Mouse (Mus musculus): Measurements from ENCODE around the gene Endou.

Endou gene

GRCm38 (mm10) chr15:97731111-97731510, at the start of gene Endou:
TSS of gene Endou (minus strand) at chr15:97731339.
- DNase-seq (ENCODE audit: low read depth in 1 of 2, low spot score in 2 of 2): no peak

- DNase-seq (ENCODE audit: low read depth in 1 of 2, low spot score in 2 of 2): no peak
These were observed 49.5 kb upstream of the Endou start for GRCm38 (mm10) chr15:97780611-97781031.

- DNase-seq (ENCODE audit: low read depth in 1 of 2, low spot score in 2 of 2): no peak
These were observed 48.4 kb upstream of the Endou start for GRCm38 (mm10) chr15:97779576-97779975.

DNA sequence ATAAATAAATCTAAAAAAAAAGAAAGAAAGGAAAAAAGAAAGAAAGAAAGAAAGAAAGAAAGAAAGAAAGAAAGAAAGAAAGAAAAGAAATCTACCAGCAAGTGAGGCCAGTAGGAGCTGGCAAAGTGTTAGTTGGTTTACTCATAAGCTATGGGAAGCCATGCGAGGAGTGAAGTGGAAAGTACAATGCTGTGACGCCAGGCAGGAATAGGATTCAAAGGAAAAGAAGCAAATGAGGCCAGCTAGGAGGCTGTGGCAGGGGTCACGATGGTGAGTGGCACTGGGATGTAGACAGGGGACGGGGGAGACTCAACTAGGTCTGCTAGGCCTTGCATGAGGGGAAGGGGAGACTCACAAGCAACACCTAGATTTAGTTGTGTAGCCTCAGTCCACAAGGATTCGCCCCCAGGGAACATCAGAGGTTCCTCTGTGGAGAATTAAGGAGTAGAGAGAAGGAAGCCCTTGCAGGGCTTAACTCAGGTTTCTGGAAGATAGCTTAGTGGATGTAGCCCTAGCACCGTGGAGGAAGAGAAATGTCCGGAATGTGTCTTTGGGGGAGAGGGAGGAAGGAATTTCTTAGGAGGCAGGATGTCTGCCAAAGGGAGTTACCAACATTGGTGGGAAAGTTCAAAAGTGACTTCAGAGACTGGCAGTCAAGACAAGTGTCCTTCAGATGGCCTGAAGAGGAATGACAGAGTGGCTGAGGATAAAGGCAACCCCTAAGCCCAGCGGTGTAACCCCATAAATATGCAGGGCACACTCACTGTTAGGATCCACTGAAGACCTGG, 47.4 kb upstream of the Endou start, which contains the start of gene Slc48a1:
Gene Slc48a1, plus strand, starts transcription at position 210 of the 788 bp plus-strand sequence.
- DNase-seq (ENCODE audit: low read depth in 1 of 2, low spot score in 2 of 2): no peak

DNA sequence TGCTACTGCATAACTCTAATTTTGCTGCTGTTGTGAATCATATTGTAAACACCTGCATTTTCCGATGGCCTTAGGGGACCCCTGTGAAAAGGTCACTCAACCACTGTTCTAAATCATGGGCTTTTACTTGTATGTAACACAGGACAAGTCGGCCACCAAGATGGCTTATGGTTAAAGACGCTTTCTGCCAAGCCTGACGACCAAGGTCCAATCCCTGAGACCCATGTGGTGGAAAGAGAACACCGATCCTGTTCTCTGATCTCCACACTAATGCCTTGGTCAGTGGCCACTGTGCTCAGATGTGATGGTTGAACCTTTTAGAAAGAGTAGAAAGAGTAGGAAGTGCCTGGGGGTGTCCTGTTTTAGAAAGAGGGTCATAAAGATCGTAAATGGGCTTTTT, 45.8 kb upstream of the Endou start:
- DNase-seq (ENCODE audit: low read depth in 1 of 2, low spot score in 2 of 2): no peak

GRCm38 (mm10) chr15:97776514-97776913, 45.4 kb upstream of the Endou start:
- no peak for DNase-seq (ENCODE audit: low read depth in 1 of 2, low spot score in 2 of 2)

DNA sequence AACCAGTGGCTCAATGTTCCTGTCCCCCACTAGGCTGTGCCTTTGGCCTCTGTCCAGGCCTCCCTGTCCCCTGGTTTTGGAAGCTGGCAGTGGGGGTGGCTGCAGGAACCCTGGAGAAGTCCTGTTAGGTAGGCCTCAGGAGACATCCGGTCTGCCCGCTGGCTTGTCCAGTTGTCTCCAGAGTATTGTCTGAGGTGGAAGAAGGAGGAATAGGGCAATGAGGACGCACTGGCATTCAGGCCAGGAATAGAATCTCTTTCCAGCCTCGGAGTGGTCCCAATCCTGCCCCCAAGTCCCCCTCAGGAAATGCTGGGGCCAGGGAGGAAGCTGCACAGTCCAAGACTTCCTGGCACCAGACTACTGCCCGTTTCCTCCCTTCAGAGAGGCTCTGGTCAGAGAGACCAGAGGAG, 42.8 kb upstream of the Endou start:
- DNase-seq (ENCODE audit: low read depth in 1 of 2, low spot score in 2 of 2): no peak

DNA sequence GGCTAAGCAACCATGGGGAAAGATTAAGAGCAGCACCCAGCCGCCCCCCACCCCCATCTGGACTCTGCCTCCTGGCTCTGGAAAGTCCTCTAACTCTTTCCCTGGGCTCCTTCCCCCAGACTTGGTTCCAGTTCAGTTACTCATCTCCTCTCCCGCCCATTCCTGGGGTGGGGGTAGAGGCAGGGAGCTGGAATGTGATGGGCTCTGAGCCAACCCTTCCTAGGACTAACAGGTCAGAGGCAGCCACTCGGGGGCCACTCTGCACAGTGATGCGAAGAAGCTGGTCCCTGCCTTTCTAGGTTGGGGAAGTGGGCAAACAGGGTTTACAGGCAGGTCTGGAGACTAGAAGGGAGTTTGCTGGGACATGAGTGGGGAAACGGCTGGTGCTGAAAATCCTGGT, 42.0 kb upstream of the Endou start:
- DNase-seq (ENCODE audit: low read depth in 1 of 2, low spot score in 2 of 2): no peak

DNA sequence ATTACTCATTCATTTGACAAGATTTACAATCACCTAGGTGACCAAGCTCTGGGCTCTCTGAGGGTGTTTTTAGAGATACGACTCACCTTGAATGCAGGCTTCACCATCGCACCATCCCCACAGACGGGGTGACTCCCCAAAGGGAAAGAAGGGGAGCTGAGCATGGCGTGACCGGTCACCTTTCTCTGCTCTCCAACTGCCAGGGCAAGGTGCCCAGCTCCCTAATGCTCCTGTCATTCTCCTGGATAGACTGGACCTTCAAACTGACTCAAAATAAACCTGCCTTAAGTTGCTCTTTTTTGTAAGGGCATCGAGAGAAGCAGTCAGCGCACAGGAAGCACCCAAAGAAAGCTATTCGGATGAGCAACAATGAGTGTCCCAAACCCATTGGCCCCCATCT, 39.1 kb upstream of the Endou start:
- no peak for DNase-seq (ENCODE audit: low read depth in 1 of 2, low spot score in 2 of 2)

- DNase-seq (ENCODE audit: low read depth in 1 of 2, low spot score in 2 of 2): no peak
These were observed 37.1 kb upstream of the Endou start for GRCm38 (mm10) chr15:97768192-97768591.

- peak in 1 of 2 experiments; percentile 59 for DNase-seq (ENCODE audit: low read depth in 1 of 2, low spot score in 2 of 2)
These were observed 36.4 kb upstream of the Endou start, which contains the start of gene Rapgef3 for GRCm38 (mm10) chr15:97767280-97768186. TSS of gene Rapgef3 (minus strand) at chr15:97767972.

GRCm38 (mm10) chr15:97766594-97767279, 35.6 kb upstream of the Endou start:
- no peak for DNase-seq (ENCODE audit: low read depth in 1 of 2, low spot score in 2 of 2)

DNA sequence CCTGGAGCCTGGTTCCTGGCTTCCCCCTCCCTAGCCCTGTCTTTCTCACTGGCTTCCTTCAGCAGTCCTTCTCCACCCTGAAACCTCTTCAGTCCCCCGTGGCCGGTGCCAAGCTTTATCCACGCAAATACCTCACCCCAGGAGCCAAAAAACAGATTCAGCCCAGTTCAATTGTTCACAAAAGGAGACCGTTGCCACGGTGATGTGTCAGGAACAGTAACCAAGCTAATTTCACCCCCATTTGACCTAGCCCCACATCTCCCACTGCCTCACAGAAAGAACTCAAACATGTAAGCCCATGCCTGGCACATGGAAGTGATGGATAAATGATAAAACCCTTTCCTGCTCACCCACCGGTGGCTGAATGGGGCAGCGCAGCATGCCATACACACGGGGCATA, 35.1 kb upstream of the Endou start:
- DNase-seq (ENCODE audit: low read depth in 1 of 2, low spot score in 2 of 2): no peak

DNA sequence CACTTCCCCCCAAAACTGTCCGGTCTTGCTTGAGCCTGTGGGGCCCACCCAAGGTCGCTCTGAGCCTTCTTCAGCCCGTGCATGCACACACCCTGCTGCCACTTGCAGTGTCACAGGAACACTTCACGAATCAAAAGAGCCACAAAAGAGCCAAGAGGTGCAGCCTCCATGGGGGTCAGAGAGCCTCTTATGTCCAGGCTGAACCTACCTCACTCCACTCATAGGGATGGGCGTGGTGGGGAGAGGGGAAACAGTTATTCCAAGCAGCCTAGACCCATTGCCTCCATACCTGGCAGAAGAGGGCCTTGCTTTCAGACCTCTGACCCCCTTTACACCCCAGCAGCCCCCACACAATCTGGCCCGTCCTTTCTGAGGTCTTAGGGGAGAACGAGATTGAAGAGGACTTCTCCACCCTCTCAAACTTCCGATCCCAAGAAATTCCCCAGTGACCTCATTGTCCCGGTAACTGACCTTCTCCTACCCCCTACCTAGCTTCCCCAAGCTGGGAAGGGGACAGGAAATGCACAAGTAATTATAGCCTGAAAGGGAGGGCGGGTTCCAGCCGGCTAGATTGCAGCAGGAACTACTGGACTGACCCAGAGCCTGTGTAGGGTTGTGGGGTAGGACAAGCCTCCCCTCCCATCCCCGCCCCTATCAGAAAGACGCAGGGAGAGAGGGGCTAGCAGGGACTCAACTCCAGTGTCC, 34.1 kb upstream of the Endou start:
- DNase-seq (ENCODE audit: low read depth in 1 of 2, low spot score in 2 of 2): no peak

- DNase-seq (ENCODE audit: low read depth in 1 of 2, low spot score in 2 of 2): no peak
These were observed 33.4 kb upstream of the Endou start for GRCm38 (mm10) chr15:97764532-97764931.

- no peak for DNase-seq (ENCODE audit: low read depth in 1 of 2, low spot score in 2 of 2)
These were observed 32.3 kb upstream of the Endou start for GRCm38 (mm10) chr15:97763256-97764049.

DNA sequence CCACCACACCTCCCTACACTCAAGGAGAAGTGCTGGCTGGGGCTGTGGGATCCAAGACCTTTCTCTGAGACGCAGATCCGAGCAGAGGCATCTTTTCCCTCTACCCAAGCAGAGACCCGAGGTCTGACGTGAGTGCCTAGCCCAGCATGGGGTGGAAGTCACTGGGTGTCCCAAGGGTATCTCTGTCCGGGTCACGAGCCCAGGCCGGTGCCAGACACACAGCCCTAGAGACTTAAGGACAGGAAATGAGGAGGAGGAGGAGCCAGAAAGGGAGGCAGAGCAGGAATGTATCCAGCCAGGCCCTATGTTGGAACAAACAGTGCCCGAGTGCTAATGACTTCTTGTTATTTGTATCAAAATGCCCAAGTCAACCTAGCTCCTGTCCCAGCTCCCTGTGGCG, 31.6 kb upstream of the Endou start:
- no peak for DNase-seq (ENCODE audit: low read depth in 1 of 2, low spot score in 2 of 2)

- DNase-seq (ENCODE audit: low read depth in 1 of 2, low spot score in 2 of 2): no peak
These were observed 30.3 kb upstream of the Endou start for GRCm38 (mm10) chr15:97761438-97761837.

GRCm38 (mm10) chr15:97760952-97761351, 29.8 kb upstream of the Endou start:
- DNase-seq (ENCODE audit: low read depth in 1 of 2, low spot score in 2 of 2): no peak

DNA sequence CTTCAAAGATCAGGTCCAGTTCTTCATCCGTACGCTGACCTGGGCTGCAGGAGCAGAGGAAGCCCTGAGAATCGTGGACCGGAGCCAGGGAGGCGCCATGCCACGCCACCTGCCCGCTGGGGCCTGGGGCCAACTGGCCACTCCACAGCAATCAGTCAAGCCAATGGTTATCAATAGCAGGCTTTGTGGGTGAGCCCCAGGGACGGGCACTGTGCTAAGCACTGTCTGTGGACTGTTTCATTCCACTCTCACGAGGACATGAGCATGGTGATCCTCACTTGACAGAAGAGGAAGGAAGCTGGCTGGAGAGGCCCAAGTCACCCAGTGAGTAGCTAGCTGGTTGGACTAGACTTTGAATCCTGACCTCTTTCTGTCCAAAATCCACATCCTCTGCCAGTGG, 28.9 kb upstream of the Endou start:
- no peak for DNase-seq (ENCODE audit: low read depth in 1 of 2, low spot score in 2 of 2)
